Mouse (Mus musculus): ENCODE measurements at regions not wholly inside any gene's neighbourhood (a gene's known extent, or its start where the extent isn't known, plus 50 kb on each side); places are given as distances from the start of the nearest gene placed in this dataset.

GRCm38 (mm10) chr2:171618771-171619170, 424.5 kb downstream of the Cbln4 start:
- 74% methylated on average over 4 of the region's 4 CpGs for WGBS

GRCm38 (mm10) chr2:171618333-171618732, 424.9 kb downstream of the Cbln4 start:
- Histone ChIP-seq H3K27me3 (ENCODE audit: control insufficient read depth, insufficient read depth, low read length) (no peaks in the 10 kb centered on the region), H3K27ac (ENCODE audit: insufficient read depth, low read depth, low read length) (no peak overlapping the region), H3K36me3 (ENCODE audit: control insufficient read depth, insufficient read depth, low read length) (no peaks in the 10 kb centered on the region), H3K4me3 (ENCODE audit: low read depth, low read length) (no peak overlapping the region), H3K4me1 (ENCODE audit: control insufficient read depth, insufficient read depth, insufficient read length, low read length) (no peaks in the 10 kb centered on the region)
- 35% methylated on average over 9 of the region's 9 CpGs for WGBS
- no peak for TF ChIP-seq CTCF (IDR thresholded peaks at IDR 0.05; ENCODE audit: extremely low read depth, insufficient read length, insufficient replicate concordance, low read depth, low read length)
- no peak for TF ChIP-seq POLR2A (IDR thresholded peaks at IDR 0.05; ENCODE audit: low read depth, low read length)

More at GRCm38 (mm10) chr2:171618771-171619170, 424.5 kb downstream of the Cbln4 start:
- TF ChIP-seq POLR2A (IDR thresholded peaks at IDR 0.05; ENCODE audit: low read depth, low read length) (no peak), CTCF (IDR thresholded peaks at IDR 0.05; ENCODE audit: extremely low read depth, insufficient read length, insufficient replicate concordance, low read depth, low read length) (no peak)
- H3K27ac ChIP-seq (ENCODE audit: insufficient read depth, low read depth, low read length) = no peak overlapping the region
- H3K27me3 ChIP-seq (ENCODE audit: control insufficient read depth, insufficient read depth, low read length) = no peaks in the 10 kb centered on the region
- no peak overlapping the region for H3K4me3 ChIP-seq (ENCODE audit: low read depth, low read length)
- H3K36me3 ChIP-seq (ENCODE audit: control insufficient read depth, insufficient read depth, low read length) = no peaks in the 10 kb centered on the region
- H3K4me1 ChIP-seq (ENCODE audit: control insufficient read depth, insufficient read depth, insufficient read length, low read length) = no peaks in the 10 kb centered on the region

- Histone ChIP-seq H3K4me3 (ENCODE audit: low read depth, low read length) (no peak overlapping the region), H3K27me3 (ENCODE audit: control insufficient read depth, insufficient read depth, low read length) (no peaks in the 10 kb centered on the region), H3K4me1 (ENCODE audit: control insufficient read depth, insufficient read depth, insufficient read length, low read length) (no peaks in the 10 kb centered on the region), H3K27ac (ENCODE audit: insufficient read depth, low read depth, low read length) (no peak overlapping the region), H3K36me3 (ENCODE audit: control insufficient read depth, insufficient read depth, low read length) (no peaks in the 10 kb centered on the region)
- TF ChIP-seq CTCF (IDR thresholded peaks at IDR 0.05; ENCODE audit: extremely low read depth, insufficient read length, insufficient replicate concordance, low read depth, low read length) (no peak), POLR2A (IDR thresholded peaks at IDR 0.05; ENCODE audit: low read depth, low read length) (no peak)
- WGBS = 58% methylated on average over 2 of the region's 2 CpGs
These were observed 427.8 kb downstream of the Cbln4 start for GRCm38 (mm10) chr2:171615462-171615861.

GRCm38 (mm10) chr2:171605064-171605463, 438.2 kb downstream of the Cbln4 start:
- TF ChIP-seq POLR2A (IDR thresholded peaks at IDR 0.05; ENCODE audit: low read depth, low read length) = no peak
- no peak for TF ChIP-seq CTCF (IDR thresholded peaks at IDR 0.05; ENCODE audit: extremely low read depth, insufficient read length, insufficient replicate concordance, low read depth, low read length)
- H3K4me1 ChIP-seq (ENCODE audit: control insufficient read depth, insufficient read depth, insufficient read length, low read length) = no peaks in the 10 kb centered on the region
- H3K27ac ChIP-seq (ENCODE audit: insufficient read depth, low read depth, low read length) = no peak overlapping the region
- H3K4me3 ChIP-seq (ENCODE audit: low read depth, low read length) = no peak overlapping the region
- WGBS = 69% methylated on average over 5 of the region's 5 CpGs
- no peaks in the 10 kb centered on the region for H3K36me3 ChIP-seq (ENCODE audit: control insufficient read depth, insufficient read depth, low read length)
- no peaks in the 10 kb centered on the region for H3K27me3 ChIP-seq (ENCODE audit: control insufficient read depth, insufficient read depth, low read length)

GRCm38 (mm10) chr2:171595240-171595639, 448.0 kb downstream of the Cbln4 start:
- TF ChIP-seq CTCF (IDR thresholded peaks at IDR 0.05; ENCODE audit: extremely low read depth, insufficient read length, insufficient replicate concordance, low read depth, low read length) = no peak
- Histone ChIP-seq H3K4me1 (ENCODE audit: control insufficient read depth, insufficient read depth, insufficient read length, low read length) (no peaks in the 10 kb centered on the region), H3K4me3 (ENCODE audit: low read depth, low read length) (no peak overlapping the region), H3K27me3 (ENCODE audit: control insufficient read depth, insufficient read depth, low read length) (no peaks in the 10 kb centered on the region), H3K36me3 (ENCODE audit: control insufficient read depth, insufficient read depth, low read length) (no peaks in the 10 kb centered on the region), H3K27ac (ENCODE audit: insufficient read depth, low read depth, low read length) (no peak overlapping the region)
- 67% methylated on average over 5 of the region's 5 CpGs for WGBS

GRCm38 (mm10) chr2:171593884-171594283, 449.4 kb downstream of the Cbln4 start:
- no peaks in the 10 kb centered on the region for H3K27me3 ChIP-seq (ENCODE audit: control insufficient read depth, insufficient read depth, low read length)
- H3K4me1 ChIP-seq (ENCODE audit: control insufficient read depth, insufficient read depth, insufficient read length, low read length) = no peaks in the 10 kb centered on the region
- TF ChIP-seq POLR2A (IDR thresholded peaks at IDR 0.05; ENCODE audit: low read depth, low read length) (no peak), CTCF (IDR thresholded peaks at IDR 0.05; ENCODE audit: extremely low read depth, insufficient read length, insufficient replicate concordance, low read depth, low read length) (no peak)
- H3K4me3 ChIP-seq (ENCODE audit: low read depth, low read length) = no peak overlapping the region
- WGBS = 82% methylated on average over 3 of the region's 3 CpGs
- no peaks in the 10 kb centered on the region for H3K36me3 ChIP-seq (ENCODE audit: control insufficient read depth, insufficient read depth, low read length)
- H3K27ac ChIP-seq (ENCODE audit: insufficient read depth, low read depth, low read length) = no peak overlapping the region

- Histone ChIP-seq H3K36me3 (ENCODE audit: control insufficient read depth, insufficient read depth, low read length) (no peaks in the 10 kb centered on the region), H3K27ac (ENCODE audit: insufficient read depth, low read depth, low read length) (no peak overlapping the region), H3K4me3 (ENCODE audit: low read depth, low read length) (no peak overlapping the region), H3K4me1 (ENCODE audit: control insufficient read depth, insufficient read depth, insufficient read length, low read length) (no peaks in the 10 kb centered on the region), H3K27me3 (ENCODE audit: control insufficient read depth, insufficient read depth, low read length) (no peaks in the 10 kb centered on the region)
- 88% methylated on average over 6 of the region's 6 CpGs for WGBS
- no peak for TF ChIP-seq CTCF (IDR thresholded peaks at IDR 0.05; ENCODE audit: extremely low read depth, insufficient read length, insufficient replicate concordance, low read depth, low read length)
- TF ChIP-seq POLR2A (IDR thresholded peaks at IDR 0.05; ENCODE audit: low read depth, low read length) = no peak
These were observed 451.0 kb downstream of the Cbln4 start for GRCm38 (mm10) chr2:171592315-171592714.

GRCm38 (mm10) chr2:171588158-171588557, 455.1 kb downstream of the Cbln4 start:
- WGBS = 62% methylated on average over 4 of the region's 4 CpGs
- no peaks in the 10 kb centered on the region for H3K4me1 ChIP-seq (ENCODE audit: control insufficient read depth, insufficient read depth, insufficient read length, low read length)
- no peaks in the 10 kb centered on the region for H3K27me3 ChIP-seq (ENCODE audit: control insufficient read depth, insufficient read depth, low read length)
- H3K4me3 ChIP-seq (ENCODE audit: low read depth, low read length) = no peak overlapping the region
- TF ChIP-seq CTCF (IDR thresholded peaks at IDR 0.05; ENCODE audit: extremely low read depth, insufficient read length, insufficient replicate concordance, low read depth, low read length) = no peak
- TF ChIP-seq POLR2A (IDR thresholded peaks at IDR 0.05; ENCODE audit: low read depth, low read length) = no peak
- no peak overlapping the region for H3K27ac ChIP-seq (ENCODE audit: insufficient read depth, low read depth, low read length)
- no peaks in the 10 kb centered on the region for H3K36me3 ChIP-seq (ENCODE audit: control insufficient read depth, insufficient read depth, low read length)
